Mouse (Mus musculus) left cerebral cortex, adult 11 months (tissue): ENCODE measurements around the gene Mast4.

Experiments
- DNase-seq: peaks from one replicate; pipeline ENCODE4 v3.0.0; 2022; ENCODE audit warnings: low spot score

Mast4 gene

GRCm38 (mm10) chr13:102892783-102893182, 441.5 kb downstream of the Mast4 start:
- DNase-seq = no peak

- DNase-seq = no peak
Observed at GRCm38 (mm10) chr13:102889989-102890388, 444.3 kb downstream of the Mast4 start.

GRCm38 (mm10) chr13:102889537-102889936, 444.8 kb downstream of the Mast4 start:
- DNase-seq = no peak

- no peak for DNase-seq
Observed at GRCm38 (mm10) chr13:102888895-102889490, 445.3 kb downstream of the Mast4 start.

- no peak for DNase-seq
Observed at GRCm38 (mm10) chr13:102888211-102888610, 446.1 kb downstream of the Mast4 start.

GRCm38 (mm10) chr13:102887534-102887933, 446.8 kb downstream of the Mast4 start:
- no peak for DNase-seq

- DNase-seq = no peak
Observed at GRCm38 (mm10) chr13:102886788-102887187, 447.5 kb downstream of the Mast4 start.

- no peak for DNase-seq
Observed at GRCm38 (mm10) chr13:102886147-102886546, 448.1 kb downstream of the Mast4 start.

- DNase-seq = no peak
Observed at GRCm38 (mm10) chr13:102880381-102881076, 453.8 kb downstream of the Mast4 start.

- DNase-seq = no peak
Observed at GRCm38 (mm10) chr13:102878631-102879030, 455.7 kb downstream of the Mast4 start.

GRCm38 (mm10) chr13:102877766-102878325, 456.5 kb downstream of the Mast4 start:
- DNase-seq = no peak

- no peak for DNase-seq
Observed at GRCm38 (mm10) chr13:102877154-102877553, 457.1 kb downstream of the Mast4 start.

- no peak for DNase-seq
Observed at GRCm38 (mm10) chr13:102875520-102875919, 458.8 kb downstream of the Mast4 start.

GRCm38 (mm10) chr13:102875144-102875476, 459.2 kb downstream of the Mast4 start:
- no peak for DNase-seq

GRCm38 (mm10) chr13:102874465-102875143, 459.7 kb downstream of the Mast4 start:
- DNase-seq = no peak

- no peak for DNase-seq
Observed at GRCm38 (mm10) chr13:102873412-102874016, 460.8 kb downstream of the Mast4 start.

- no peak for DNase-seq
Observed at GRCm38 (mm10) chr13:102871380-102872104, 462.8 kb downstream of the Mast4 start.

GRCm38 (mm10) chr13:102869541-102869940, 464.8 kb downstream of the Mast4 start:
- DNase-seq = no peak

GRCm38 (mm10) chr13:102866816-102867215, 467.5 kb downstream of the Mast4 start:
- no peak for DNase-seq

- no peak for DNase-seq
Observed at GRCm38 (mm10) chr13:102865971-102866724, 468.1 kb downstream of the Mast4 start.

- no peak for DNase-seq
Observed at GRCm38 (mm10) chr13:102865494-102865893, 468.8 kb downstream of the Mast4 start.
